Mouse (Mus musculus): ENCODE results near the gene Smim8. TPM values are rescaled to one million over a fixed set of nuclear protein-coding genes. Genes with fewer than 3 reads are reported as not detected.

Gene Smim8
- polyA plus RNA-seq, 1 experiment from 2014 or later = 49.9 TPM

Other genes with a start within 250 kb of the Smim8 start
- gene Akirin2, start 227.5 kb downstream of the Smim8 start, polyA plus RNA-seq (2016; fragmentation: Nextera tagmentation; extraction: Ambion mirVana) = 111 and 118 TPM in 2 replicates
- gene Orc3, start 163.5 kb downstream of the Smim8 start, polyA plus RNA-seq (2016; fragmentation: Nextera tagmentation; extraction: Ambion mirVana) = 118 and 120 TPM in 2 replicates
- gene Rars2, start 163.5 kb downstream of the Smim8 start, polyA plus RNA-seq (2016; fragmentation: Nextera tagmentation; extraction: Ambion mirVana) = 76.0 and 83.7 TPM in 2 replicates
- 50.2 and 50.8 TPM in 2 replicates for gene Slc35a1, start 91.0 kb downstream of the Smim8 start, polyA plus RNA-seq (2016; fragmentation: Nextera tagmentation; extraction: Ambion mirVana)
- gene Cfap206, start 48.2 kb downstream of the Smim8 start, polyA plus RNA-seq (2016; fragmentation: Nextera tagmentation; extraction: Ambion mirVana) = 1.4 and 1.8 TPM in 2 replicates
- gene Gm136, start 22.2 kb downstream of the Smim8 start, polyA plus RNA-seq (2016; fragmentation: Nextera tagmentation; extraction: Ambion mirVana) = not detected in 2 replicates
- gene Zfp292, start 104.5 kb upstream of the Smim8 start, polyA plus RNA-seq (2016; fragmentation: Nextera tagmentation; extraction: Ambion mirVana) = 45.5 and 46.8 TPM in 2 replicates
- 0.34 TPM in 1 of 2 replicates, not detected in the other for gene Cga, start 115.4 kb upstream of the Smim8 start, polyA plus RNA-seq (2016; fragmentation: Nextera tagmentation; extraction: Ambion mirVana)

All from forebrain, embryonic 12.5 days (tissue).